In the genomic region with DNA sequence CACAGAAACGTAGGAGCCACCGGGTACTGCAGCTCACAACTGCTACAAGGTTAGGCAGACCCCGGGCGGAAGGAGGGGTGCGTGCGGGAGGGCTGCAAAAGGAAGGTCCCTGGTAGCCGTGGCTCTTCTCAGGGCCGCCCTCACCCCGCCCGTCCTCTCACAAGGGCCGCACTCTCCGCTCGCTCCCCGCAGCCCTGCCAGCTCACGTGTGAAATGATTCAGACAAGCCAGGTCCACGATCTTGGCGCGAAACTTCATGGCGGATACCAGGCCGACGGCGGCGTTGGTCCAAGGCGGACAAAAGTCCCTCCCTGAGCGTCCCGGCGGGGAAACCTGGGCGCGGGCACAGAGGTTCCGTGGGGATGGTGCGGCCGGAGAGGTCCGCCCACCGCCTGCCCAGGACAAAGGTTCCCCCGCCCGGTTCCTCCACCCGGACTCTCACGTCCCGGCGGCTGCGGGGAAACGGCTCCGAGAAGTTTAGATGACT, we compare ENCODE assay signal across 8 mouse cellular contexts. TPM values are rescaled to one million over a fixed set of nuclear protein-coding genes. Genes with fewer than 3 reads are reported as not detected.
DNase-seq lines count a peak whose midpoint lies in the region; ATAC-seq lines count a peak whose summit lies in the region.

A gene (minus strand): TSS at position 339 of the 487 bp plus-strand sequence.

- H3K27ac ChIP-seq in intestine, embryonic 14.5 days (ENCODE audit: low read depth) = peak within 1 kb of the TSS; percentile 93

- H3K9ac ChIP-seq in intestine, embryonic 14.5 days (ENCODE audit: low read length) = peak within 1 kb of the TSS; percentile 92

- WGBS in intestine, embryonic 14.5 days = under 1% methylated on average over 43 of the region's 43 CpGs

- H3K4me2 ChIP-seq in intestine, embryonic 14.5 days (ENCODE audit: low read length) = peak within 1 kb of the TSS; percentile 92

- intact Hi-C loops in left cerebral cortex, postnatal 14 days (cut with DNase I) = no loop called here

- peaks cover 20% of the 10 kb centered on the region for H3K36me3 ChIP-seq in intestine, embryonic 14.5 days (ENCODE audit: control insufficient read depth, insufficient read depth, low read length)

- H3K4me3 ChIP-seq in intestine, embryonic 14.5 days (ENCODE audit: low read depth, low read length) = peak within 1 kb of the TSS; percentile 81

- peaks cover 7% of the 10 kb centered on the region; the same call in 1 of the 2 replicates for H3K4me1 ChIP-seq in intestine, embryonic 14.5 days (replicated peaks; ENCODE audit: control insufficient read depth, insufficient read depth, low read length)

- H3K9me3 ChIP-seq in intestine, embryonic 14.5 days (ENCODE audit: control insufficient read depth, low read length) = no peaks in the 10 kb centered on the region

- peak; percentile 92 to 97 for DNase-seq in adrenal gland, adult (ENCODE audit: inconsistent age in 2 of 2, low spot score in 1 of 2)
- peak; percentile 91 for DNase-seq in embryo, embryonic 10.5 days (ENCODE audit: low spot score)
- DNase-seq in gastrocnemius, postnatal 25 days = peak; percentile 81
- DNase-seq in intestine, embryonic 14.5 days (ENCODE audit: low spot score) = peak; percentile 95
- DNase-seq in left cerebral cortex, postnatal 14 days (ENCODE audit: low spot score in 2 of 2) = peak; percentile 70 to 73
- DNase-seq in mesoderm, embryonic 11.5 days (ENCODE audit: low read depth, low spot score) = peak; percentile 81
- peak; percentile 50 to 55 for DNase-seq in right cerebral cortex, postnatal 36 days (ENCODE audit: low spot score in 2 of 2)
- DNase-seq in yolk sac, embryonic 10.5 days (ENCODE audit: low spot score) = peak; percentile 89

- ATAC-seq in intestine, embryonic 14.5 days (replicated peaks; ENCODE audit: low FRiP score, low TSS enrichment, low read depth) = peak; percentile 93

- 0 out of 2 replicates have a peak, but pooled peaks cover 2% of the 10 kb centered on the region for H3K27me3 ChIP-seq in intestine, embryonic 14.5 days (replicated peaks; ENCODE audit: control insufficient read depth, insufficient read depth, low read length)

RNA-seq across cellular contexts. Expression of the gene that starts here (rescaled TPM):
- 1 to 10 TPM; 7.4 to 8.0 TPM for total RNA-seq in gastrocnemius, postnatal 25 days (2021)
- 16.9 and 17.9 TPM in 2 replicates for polyA plus RNA-seq in intestine, embryonic 14.5 days (2014; fragmentation: Nextera tagmentation; extraction: Ambion mirVana)
- total RNA-seq in left cerebral cortex, postnatal 14 days (2021) = 10 to 100 TPM; 10.9 to 12.6 TPM

Comparison
In these comparisons a context has a peak if more than half of its experiments do, and no peak if none do; other contexts are left out.
1. Peak in every context shown above with its lines: DNase-seq, ATAC-seq, H3K4me3 ChIP-seq and H3K27ac ChIP-seq.